Mouse (Mus musculus): ENCODE results near the gene Phlpp1.

DNA sequence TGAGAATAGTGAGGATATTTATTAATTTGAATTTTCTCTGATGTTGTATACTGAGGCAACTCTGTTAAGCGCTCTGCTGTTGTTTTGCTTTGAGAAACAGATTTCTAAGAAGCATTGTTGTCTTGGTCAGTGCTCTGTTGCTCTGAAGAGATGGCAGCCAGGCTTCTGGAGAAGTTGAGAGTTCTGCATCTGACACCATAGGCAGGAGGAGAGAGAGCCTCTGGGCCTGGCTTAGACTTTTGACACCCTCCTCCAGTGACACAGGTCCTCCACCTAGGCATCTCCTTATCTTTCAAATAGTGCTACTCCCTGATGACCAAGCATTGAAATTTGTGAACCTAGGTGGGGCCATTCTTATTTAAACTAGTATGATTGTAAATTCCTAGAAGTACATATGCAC lies 49.8 kb downstream of the Phlpp1 start:
- TF ChIP-seq CTCF (conservative IDR thresholded peaks at IDR 0.05; ENCODE audit: low read length), result no peak
- no peak for TF ChIP-seq POU5F1 (IDR thresholded peaks at IDR 0.05; ENCODE audit: borderline replicate concordance, low read length)

Measured in E14TG2a.4 (cell line).